Mouse (Mus musculus) spleen, embryonic (tissue): Measurements from ENCODE around the gene Mef2a.

Experiments
- CTCF ChIA-PET: fragments of 350-600 bp; sonication (Branson Sonifier 250); formaldehyde crosslinking; loops from one replicate; lab custom pipeline; 2022; lab: Charles Lee

Mef2a gene

DNA sequence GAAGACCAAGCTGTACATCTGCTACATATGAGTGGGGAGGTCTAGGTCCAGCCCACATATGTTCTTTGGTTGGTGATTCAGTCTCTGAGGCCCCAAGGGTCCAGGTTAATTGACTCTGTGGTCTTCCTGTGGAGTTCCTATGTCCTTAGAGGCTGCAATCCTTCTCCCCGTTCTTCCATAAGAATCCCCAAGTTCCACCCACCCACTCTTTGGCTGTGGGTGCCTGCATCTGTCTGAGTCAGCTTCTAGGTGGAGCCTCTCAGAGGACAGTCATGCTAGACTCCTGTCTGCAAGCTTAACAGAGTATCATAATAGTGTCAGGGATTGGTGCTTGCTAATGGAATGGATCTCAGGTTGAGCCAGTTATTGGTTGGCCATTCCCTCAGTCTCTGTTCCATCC, 159.1 kb downstream of the Mef2a start:
- CTCF ChIA-PET = interaction anchor here (0.6 kb wide), 1 partner anchor 410 kb away, joined by 6 read pairs; no protein-coding TSS in a partner anchor

DNA sequence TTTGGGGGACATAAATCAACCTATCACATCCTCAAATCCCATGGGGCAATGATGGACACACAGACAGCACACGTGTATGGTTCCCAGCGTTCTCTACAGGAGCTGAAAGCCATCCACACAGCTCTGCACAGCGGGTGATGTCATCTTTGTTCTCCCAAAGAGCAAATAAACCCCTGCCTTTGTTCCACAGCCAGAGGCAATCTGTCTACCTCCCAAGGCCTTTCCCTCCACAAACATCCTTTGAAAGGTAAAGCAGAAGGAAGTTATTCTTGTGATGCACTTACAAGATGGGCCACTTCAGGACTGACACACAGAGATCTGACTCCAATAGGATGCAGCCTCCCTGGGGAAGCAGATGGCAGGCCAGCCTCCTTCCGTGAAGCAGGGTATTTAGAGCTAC, 160.7 kb downstream of the Mef2a start:
- CTCF ChIA-PET = no interaction called here

DNA sequence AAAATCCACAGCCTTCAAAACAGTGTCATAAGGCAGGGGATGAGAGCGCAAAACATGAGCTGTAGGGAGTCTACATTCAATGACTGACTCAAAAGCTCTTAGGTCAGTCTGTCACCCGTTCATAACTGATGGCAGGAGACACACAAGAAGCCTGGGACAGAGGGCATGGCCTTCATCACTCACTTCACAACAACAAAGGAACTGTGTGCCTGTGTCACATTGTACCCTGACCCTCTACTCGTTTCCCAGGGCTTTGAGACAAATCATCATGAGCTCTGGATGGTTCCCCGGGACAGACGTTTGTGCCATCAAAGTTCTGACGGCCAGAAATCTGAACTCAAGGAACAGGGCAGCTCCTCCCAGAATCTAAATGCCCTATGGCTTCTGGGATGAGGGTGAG, 161.3 kb downstream of the Mef2a start:
- CTCF ChIA-PET = no interaction called here

DNA sequence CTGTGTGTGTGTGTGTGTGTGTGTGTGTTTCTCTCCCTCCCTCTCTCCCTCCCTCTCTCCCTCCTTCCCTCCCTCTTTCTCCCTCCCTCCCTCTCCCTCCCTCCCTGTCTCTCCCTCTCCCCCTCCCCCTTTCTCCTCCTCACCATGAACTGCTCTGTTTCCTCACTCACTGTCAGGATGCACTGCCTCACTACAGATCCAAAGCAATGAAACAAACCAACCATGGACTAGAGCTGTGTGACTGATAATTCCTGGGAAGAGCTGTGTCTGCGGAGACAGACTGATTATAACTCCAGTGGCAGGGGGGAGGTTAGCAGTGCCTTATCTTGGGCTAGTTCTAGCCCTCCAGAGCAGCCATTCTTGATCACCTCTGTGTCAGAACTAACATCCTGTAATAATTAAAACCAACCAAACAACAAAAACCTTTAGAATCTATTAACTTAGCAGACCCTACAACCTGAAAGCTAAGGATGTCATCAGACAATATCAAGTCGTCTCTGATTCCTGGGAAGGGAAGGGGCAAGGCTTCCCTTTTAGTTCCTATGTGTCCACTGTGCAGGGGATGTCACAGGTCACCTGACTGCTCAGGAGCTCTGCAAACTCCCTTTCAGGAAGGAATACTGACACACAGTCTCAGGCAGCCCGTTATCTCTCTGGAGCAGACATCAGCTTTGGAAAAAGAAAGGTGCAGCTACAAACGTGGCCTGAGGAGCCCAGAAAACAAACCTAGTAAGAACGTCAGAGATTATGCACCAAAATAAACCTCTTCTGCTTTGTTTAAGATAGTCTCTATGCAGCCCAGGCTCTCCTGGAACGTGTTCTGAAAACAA, 162.4 kb downstream of the Mef2a start:
- CTCF ChIA-PET = interaction anchor here (0.5 to 0.6 kb wide), 2 partner anchors 10 to 448 kb away, joined by 3 read pairs; no protein-coding TSS in a partner anchor

DNA sequence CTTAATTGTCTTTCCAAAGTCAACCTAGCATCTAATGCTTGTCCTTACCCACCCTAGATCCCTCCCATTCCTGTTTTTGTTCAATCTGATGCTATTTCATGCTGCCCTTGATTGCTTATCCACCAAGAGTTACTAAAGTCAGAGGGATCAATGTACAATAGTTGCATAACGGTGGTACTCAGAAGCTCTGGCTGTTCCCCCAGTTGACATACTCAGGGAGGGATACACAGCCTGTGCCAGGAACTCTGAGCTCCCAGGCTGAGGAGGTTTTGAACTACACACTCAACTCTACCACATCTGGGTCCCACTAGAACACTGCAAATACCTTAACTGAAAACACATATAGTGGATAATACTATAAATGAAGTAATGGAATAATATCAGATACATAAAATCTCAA, 164.3 kb downstream of the Mef2a start:
- CTCF ChIA-PET = interaction anchor here (0.7 kb wide), 1 partner anchor 9 kb away, joined by 3 read pairs; no protein-coding TSS in a partner anchor

DNA sequence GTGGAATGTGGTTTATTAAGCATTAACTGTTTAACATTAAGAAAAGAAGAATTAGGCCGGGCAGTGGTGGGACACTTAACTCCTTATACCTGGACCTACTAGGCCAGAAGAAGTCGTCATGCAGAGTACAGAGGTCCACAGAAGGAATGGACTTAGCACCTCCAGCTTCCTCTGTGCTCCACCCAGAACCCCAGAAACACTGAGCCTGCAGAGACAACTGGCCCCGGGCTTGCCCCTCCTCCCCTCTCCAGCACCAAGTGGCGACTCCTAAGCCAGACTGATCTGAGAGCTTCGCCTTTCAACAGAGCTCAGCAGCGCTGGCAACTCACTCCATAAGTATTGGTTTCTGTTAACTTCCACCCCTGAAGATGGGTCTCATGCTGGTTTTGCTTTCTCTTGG, 165.0 kb downstream of the Mef2a start:
- CTCF ChIA-PET = no interaction called here

DNA sequence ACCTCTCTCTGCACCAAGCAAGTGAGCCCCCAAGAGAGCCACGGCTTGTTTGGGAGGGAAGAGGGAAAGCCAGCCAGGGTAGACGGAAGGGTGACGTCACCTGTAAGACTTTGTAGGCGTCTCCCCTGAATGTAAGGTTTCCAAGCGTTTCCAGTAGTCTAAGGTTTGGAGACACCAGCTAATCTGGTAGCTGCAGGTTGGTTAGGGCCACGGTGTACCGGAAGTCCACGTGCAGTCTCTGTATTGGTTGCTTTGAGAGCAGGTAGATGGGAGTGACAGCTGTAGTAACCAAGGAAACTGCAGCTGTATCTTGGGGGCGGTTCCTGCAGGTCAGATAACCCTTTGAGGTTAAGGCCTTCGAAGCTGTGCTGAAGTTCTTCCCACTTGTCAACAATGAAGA, 166.2 kb downstream of the Mef2a start:
- CTCF ChIA-PET = no interaction called here

DNA sequence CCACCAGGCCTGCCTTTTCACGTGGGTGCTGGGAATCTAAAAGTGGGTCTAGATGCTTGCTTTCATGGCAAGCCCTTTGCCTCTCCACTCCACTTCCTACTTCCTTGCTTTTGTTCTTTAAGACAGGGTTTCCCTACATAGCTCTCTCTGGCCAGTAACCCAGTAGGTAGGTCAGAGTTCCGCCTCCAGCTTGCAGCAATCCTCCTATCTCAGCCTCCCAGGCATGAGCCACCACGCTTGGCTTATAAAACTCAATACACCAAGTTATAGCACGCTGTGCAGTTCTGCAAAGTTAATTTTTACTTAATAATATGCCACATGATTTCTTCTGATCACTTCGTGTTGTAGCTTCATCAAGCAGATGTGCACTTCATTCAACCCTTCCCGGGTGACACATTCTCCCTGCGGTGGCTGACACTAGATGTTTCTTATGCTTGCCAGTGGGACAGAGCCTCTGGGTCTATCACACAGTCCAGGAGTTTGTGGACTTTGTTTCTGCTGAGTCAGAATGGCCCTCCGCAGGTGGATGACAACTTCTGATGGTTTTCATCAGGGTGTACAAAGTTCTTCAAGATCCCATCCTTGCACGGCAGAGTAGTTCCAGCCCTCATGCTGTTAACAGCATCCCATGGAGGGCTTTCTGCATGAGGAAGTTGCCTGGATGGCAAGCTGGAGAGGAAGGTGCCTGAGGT, 166.8 kb downstream of the Mef2a start:
- CTCF ChIA-PET = interaction anchor here (0.7 kb wide), 1 partner anchor 1491 kb away, joined by 3 read pairs; no protein-coding TSS in a partner anchor

DNA sequence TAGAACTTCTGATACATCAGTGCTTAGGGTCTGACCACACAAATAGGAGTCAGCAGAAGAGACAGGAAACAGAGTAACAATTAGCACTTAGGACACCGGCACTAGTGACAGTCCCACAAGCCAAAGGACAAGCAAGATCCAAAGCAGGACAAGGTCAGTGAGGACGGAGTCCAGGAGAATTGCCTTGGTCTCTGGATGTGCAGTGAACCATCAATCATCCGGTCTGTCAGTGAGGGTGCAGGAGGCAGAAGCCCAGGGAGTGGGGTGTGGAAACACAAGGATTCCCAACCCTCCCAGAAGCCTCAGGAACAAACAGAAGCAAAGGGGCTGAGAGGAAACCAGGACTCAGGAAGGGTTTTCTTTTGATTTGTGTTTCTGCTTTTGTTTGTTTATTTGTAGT, 169.0 kb downstream of the Mef2a start:
- CTCF ChIA-PET = no interaction called here

DNA sequence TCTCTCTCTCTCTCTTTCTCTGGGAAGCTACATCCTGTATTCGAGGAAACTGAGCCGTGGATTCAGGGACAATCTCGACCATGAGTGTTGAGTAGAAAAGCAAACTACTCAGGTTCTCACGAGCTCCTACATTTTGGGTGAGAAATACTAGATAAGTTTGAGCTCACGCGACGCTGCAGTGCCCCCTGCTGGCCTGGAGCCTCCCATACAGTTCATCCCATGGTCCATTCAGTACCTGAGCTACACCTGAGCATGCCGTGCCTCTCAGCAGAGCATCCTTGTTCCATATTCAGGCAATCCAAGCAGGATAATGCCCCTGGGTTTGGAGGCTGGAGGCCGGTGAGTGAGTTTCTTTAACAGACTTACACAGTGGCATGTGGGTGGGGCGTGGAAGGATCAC, 173.2 kb downstream of the Mef2a start:
- CTCF ChIA-PET = interaction anchor here (0.7 kb wide), 1 partner anchor 15 kb away, joined by 15 read pairs; no protein-coding TSS in a partner anchor

DNA sequence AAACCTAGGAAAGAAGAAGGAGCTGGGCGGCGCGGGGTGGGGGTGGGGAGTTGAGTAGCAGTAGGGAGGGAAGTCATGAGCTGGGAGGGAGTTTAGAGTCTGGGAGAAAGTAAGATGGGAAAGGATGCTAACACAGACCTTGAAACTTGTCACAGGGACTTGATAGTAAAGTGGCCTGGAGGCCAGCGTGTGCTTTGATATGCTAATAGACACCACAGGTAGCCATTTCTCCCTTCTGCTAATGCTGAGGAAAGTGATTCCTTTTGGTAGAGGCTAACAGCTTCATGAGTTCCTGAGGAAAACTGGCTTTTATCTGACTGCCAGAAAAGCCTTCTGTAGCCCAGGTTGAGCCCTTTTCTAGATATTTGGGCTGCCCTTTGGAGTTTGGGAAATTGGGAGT, 188.9 kb downstream of the Mef2a start:
- CTCF ChIA-PET = no interaction called here
